Mouse (Mus musculus): ENCODE data around the gene Slc16a2.

DNA sequence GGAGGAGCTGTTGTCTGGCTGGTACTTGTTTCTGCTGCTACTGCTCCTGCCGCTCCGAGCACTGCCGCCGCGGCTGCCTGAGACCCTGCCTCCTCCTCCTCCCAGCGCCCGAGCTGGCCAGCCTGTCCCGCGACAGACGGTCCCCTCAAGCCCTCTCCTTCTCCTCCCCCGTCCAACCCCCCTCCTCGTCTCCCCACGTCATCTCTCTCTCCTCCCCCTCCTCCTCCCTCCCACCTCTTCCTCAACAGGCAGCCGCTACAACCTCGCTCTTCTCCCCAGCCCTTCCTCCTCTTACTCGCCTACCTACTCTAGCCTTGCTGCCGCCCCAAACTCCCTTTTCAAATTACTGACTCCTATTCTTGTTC lies at the start of gene Slc16a2:
- no peak for TF ChIP-seq CTCF (IDR thresholded peaks at IDR 0.05; ENCODE audit: borderline replicate concordance, insufficient read depth, low read length)
- peak; percentile 69 for TF ChIP-seq POLR2A (IDR thresholded peaks at IDR 0.05; ENCODE audit: low read depth, low read length)
